Comparison of ENCODE assay signal across 13 mouse cellular contexts in the genomic region with DNA sequence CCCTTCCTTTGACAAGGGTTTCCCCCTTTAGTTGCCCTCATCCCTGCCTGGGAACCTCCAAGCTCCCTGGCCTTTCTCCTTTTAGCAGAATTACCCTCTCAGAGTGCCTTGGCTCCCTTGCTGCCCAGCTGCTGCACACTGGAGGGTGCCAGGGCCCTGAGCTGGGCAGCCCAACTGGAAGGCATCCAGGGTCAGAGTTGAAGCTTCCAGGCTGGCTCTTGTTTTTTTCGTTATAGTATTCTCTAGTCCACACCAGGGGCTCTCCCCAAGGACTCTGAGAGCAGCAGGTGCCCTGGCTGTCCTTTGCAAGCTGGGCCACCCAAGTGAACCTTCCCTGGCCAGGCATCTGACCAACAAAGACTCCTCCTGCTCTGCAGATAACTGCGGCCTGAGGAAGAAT. TPM values are rescaled to one million over a fixed set of nuclear protein-coding genes. Genes with fewer than 3 reads are reported as not detected.
A peak's percentile ranks its signal among the peaks of the same experiment; 100 is the strongest.
DNase-seq lines count a peak whose midpoint lies in the region; ATAC-seq lines count a peak whose summit lies in the region.
"Had no signal": no experiment of that assay in that cellular context is flagged by ENCODE, and none has a peak within 500 bp of the region (broad histone marks: within the 10 kb centered on the region; RNA-seq: fewer than 3 reads in every experiment).

No protein-coding gene starts in this region.

- no peak overlapping the region for H3K4me2 ChIP-seq in liver, embryonic 15.5 days
- H3K4me2 ChIP-seq: hindbrain, embryonic 14.5 days; limb, embryonic 13.5 days; neural tube, embryonic 12.5 days had no signal

- no peak for ATAC-seq in liver, embryonic 15.5 days (ENCODE audit: insufficient read depth)

- no peaks in the 10 kb centered on the region for H3K27me3 ChIP-seq in liver, embryonic 15.5 days
- H3K27me3 ChIP-seq: limb, embryonic 13.5 days; neural tube, embryonic 12.5 days had no signal

- intact Hi-C loops in heart, postnatal 25 days (cut with DNase I), result no loop called here

- peaks cover 57% of the 10 kb centered on the region for H3K4me1 ChIP-seq in liver, embryonic 15.5 days (replicated peaks)

- WGBS in liver, embryonic 15.5 days (ENCODE audit: insufficient replicate concordance), result 83% methylated on average over 2 of the region's 2 CpGs

- no peaks in the 10 kb centered on the region for H3K9me3 ChIP-seq in liver, embryonic 15.5 days (replicated peaks)
- H3K9me3 ChIP-seq: limb, embryonic 13.5 days; neural tube, embryonic 12.5 days had no signal

- H3K4me3 ChIP-seq in liver, embryonic 15.5 days (replicated peaks), result no peak overlapping the region
- H3K4me3 ChIP-seq: limb, embryonic 13.5 days; neural tube, embryonic 12.5 days had no signal

- DNase-seq in heart, adult 18-20 months, result peak; percentile 48 to 65
- no peak for DNase-seq in heart, postnatal 25 days (ENCODE audit: low spot score)
- DNase-seq in ovary, adult 18-20 months (ENCODE audit: low spot score), result peak; percentile 37
- DNase-seq in ovary, postnatal 36 days (ENCODE audit: low spot score), result no peak
- peak; percentile 84 for DNase-seq in gastrocnemius, postnatal 25 days
- no peak for DNase-seq in cerebellum, postnatal 4 days (ENCODE audit: low spot score in 2 of 2)
- DNase-seq in lung, postnatal 10 days, result no peak
- DNase-seq: cerebellum, adult 18-20 months; right cerebral cortex, postnatal 14 days had no signal

- H3K27ac ChIP-seq in liver, embryonic 15.5 days (replicated peaks), result 0 out of 2 replicates have a peak overlapping the region, but pooled peaks have one; percentile 10
- H3K27ac ChIP-seq: hindbrain, embryonic 14.5 days; limb, embryonic 13.5 days; neural tube, embryonic 12.5 days had no signal

- no peak overlapping the region for H3K9ac ChIP-seq in liver, embryonic 15.5 days
- H3K9ac ChIP-seq: hindbrain, embryonic 14.5 days; limb, embryonic 13.5 days; neural tube, embryonic 12.5 days had no signal

- no peaks in the 10 kb centered on the region for H3K36me3 ChIP-seq in liver, embryonic 15.5 days (replicated peaks)
- H3K36me3 ChIP-seq: limb, embryonic 13.5 days; neural tube, embryonic 12.5 days had no signal

RNA-seq across cellular contexts. Expression of a gene that starts 59.1 kb away (rescaled TPM):
- 10 to 100 TPM; 18.7 to 21.8 TPM for total RNA-seq in heart, adult 18-20 months (2021)
- total RNA-seq in heart, postnatal 25 days (2021), result 10 to 100 TPM; 19.6 to 21.5 TPM
- 10 to 100 TPM; 24.7 to 27.2 TPM for total RNA-seq in gastrocnemius, postnatal 25 days (2021)
- polyA plus RNA-seq in liver, embryonic 15.5 days (2015; fragmentation: Nextera tagmentation; extraction: Ambion mirVana), result 9.9 and 11.6 TPM in 2 replicates

Comparison
In these comparisons a context has a peak if more than half of its experiments do, and no peak if none do; other contexts are left out.
1. DNase-seq: peak in heart, adult 18-20 months (2 of 2), ovary, adult 18-20 months (single experiment) and gastrocnemius, postnatal 25 days (single experiment); none in heart, postnatal 25 days (single experiment), ovary, postnatal 36 days (single experiment), cerebellum, postnatal 4 days (0 of 2) and lung, postnatal 10 days (single experiment).